Mouse (Mus musculus): ENCODE data around the gene Cenpl. TPM values are rescaled to one million over a fixed set of nuclear protein-coding genes. Genes with fewer than 3 reads are reported as not detected.

The Cenpl gene
- polyA plus RNA-seq, 1 experiment from 2014 or later = 16.7 TPM

- H3K27ac ChIP-seq = no peak overlapping the region
- no peak for TF ChIP-seq CTCF (IDR thresholded peaks at IDR 0.05; ENCODE audit: low read depth)
- H3K9me3 ChIP-seq (replicated peaks; ENCODE audit: low read length) = no peaks in the 10 kb centered on the region
- H3K36me3 ChIP-seq (ENCODE audit: insufficient read depth, low read length) = no peaks in the 10 kb centered on the region
- no peaks in the 10 kb centered on the region for H3K27me3 ChIP-seq (ENCODE audit: insufficient read depth, low read length)
- no peaks in the 10 kb centered on the region for H3K4me1 ChIP-seq (replicated peaks; ENCODE audit: insufficient read depth, low read length)
- 84% methylated on average over 10 of the region's 10 CpGs for WGBS
- no peak for DNase-seq (ENCODE audit: low spot score)
- no peak overlapping the region for H3K4me3 ChIP-seq (replicated peaks; ENCODE audit: low read depth, low read length)
- H3K9ac ChIP-seq (ENCODE audit: low read depth, low read length) = no peak overlapping the region
- H3K4me2 ChIP-seq (ENCODE audit: low read length) = no peak overlapping the region
- no peak for ATAC-seq (replicated peaks; ENCODE audit: low FRiP score, low read depth)
These were observed 52.3 kb downstream of the Cenpl start for GRCm38 (mm10) chr1:161122661-161123418.

- WGBS = 84% methylated on average over 1 of the region's 1 CpGs
- peaks cover 7% of the 10 kb centered on the region; the same call in 1 of the 2 replicates for H3K4me1 ChIP-seq (replicated peaks; ENCODE audit: insufficient read depth, low read length)
- no peak overlapping the region for H3K4me3 ChIP-seq (replicated peaks; ENCODE audit: low read depth, low read length)
- H3K4me2 ChIP-seq (ENCODE audit: low read length) = no peak overlapping the region
- TF ChIP-seq CTCF (IDR thresholded peaks at IDR 0.05; ENCODE audit: low read depth) = no peak
- no peaks in the 10 kb centered on the region for H3K27me3 ChIP-seq (ENCODE audit: insufficient read depth, low read length)
- no peak overlapping the region for H3K27ac ChIP-seq
- DNase-seq (ENCODE audit: low spot score) (no peak), ATAC-seq (replicated peaks; ENCODE audit: low FRiP score, low read depth) (no peak)
- no peaks in the 10 kb centered on the region for H3K36me3 ChIP-seq (ENCODE audit: insufficient read depth, low read length)
- no peak overlapping the region for H3K9ac ChIP-seq (ENCODE audit: low read depth, low read length)
- H3K9me3 ChIP-seq (replicated peaks; ENCODE audit: low read length) = no peaks in the 10 kb centered on the region
These were observed 55.9 kb downstream of the Cenpl start for GRCm38 (mm10) chr1:161126461-161126860.

- no peak; the same call in 1 of the 2 replicates for TF ChIP-seq CTCF (IDR thresholded peaks at IDR 0.05; ENCODE audit: low read depth)
- H3K4me3 ChIP-seq (replicated peaks; ENCODE audit: low read depth, low read length) = peak within 1 kb of the TSS; percentile 93
- DNase-seq (ENCODE audit: low spot score) (peak; percentile 95), ATAC-seq (replicated peaks; ENCODE audit: low FRiP score, low read depth) (peak; percentile 98)
- no peaks in the 10 kb centered on the region for H3K27me3 ChIP-seq (ENCODE audit: insufficient read depth, low read length)
- H3K4me2 ChIP-seq (ENCODE audit: low read length) = peak within 1 kb of the TSS; percentile 78
- peak within 1 kb of the TSS; percentile 88 for H3K9ac ChIP-seq (ENCODE audit: low read depth, low read length)
- no peaks in the 10 kb centered on the region for H3K36me3 ChIP-seq (ENCODE audit: insufficient read depth, low read length)
- H3K27ac ChIP-seq = peak within 1 kb of the TSS; percentile 95
- peaks cover 7% of the 10 kb centered on the region; the same call in 1 of the 2 replicates for H3K4me1 ChIP-seq (replicated peaks; ENCODE audit: insufficient read depth, low read length)
- under 1% methylated on average over 41 of the region's 41 CpGs for WGBS
- H3K9me3 ChIP-seq (replicated peaks; ENCODE audit: low read length) = no peaks in the 10 kb centered on the region
These were observed 60.5 kb downstream of the Cenpl start, which contains the start of gene Klhl20 for GRCm38 (mm10) chr1:161130726-161131664. TSS of gene Klhl20 (minus strand) at chr1:161131511.

Other genes with a start within 250 kb of the Cenpl start
- 5.9 and 6.4 TPM in 2 replicates for gene Rc3h1, start 164.3 kb upstream of the Cenpl start, polyA plus RNA-seq (2015; fragmentation: Nextera tagmentation; extraction: Ambion mirVana)
- gene Serpinc1, start 92.1 kb upstream of the Cenpl start, polyA plus RNA-seq (2015; fragmentation: Nextera tagmentation; extraction: Ambion mirVana) = 1.8 TPM in 2 replicates
- 5.1 and 7.4 TPM in 2 replicates for gene Zbtb37, start 35.9 kb upstream of the Cenpl start, polyA plus RNA-seq (2015; fragmentation: Nextera tagmentation; extraction: Ambion mirVana)
- 23.5 and 25.8 TPM in 2 replicates for gene Dars2, start 55 bp upstream of the Cenpl start, polyA plus RNA-seq (2015; fragmentation: Nextera tagmentation; extraction: Ambion mirVana)
- 10.4 and 10.8 TPM in 2 replicates for gene Klhl20, start 60.8 kb downstream of the Cenpl start, polyA plus RNA-seq (2015; fragmentation: Nextera tagmentation; extraction: Ambion mirVana)
- 4.5 and 4.8 TPM in 2 replicates for gene Ankrd45, start 72.0 kb downstream of the Cenpl start, polyA plus RNA-seq (2015; fragmentation: Nextera tagmentation; extraction: Ambion mirVana)
- 0.11 and 0.16 TPM in 2 replicates for gene Tex50, start 88.6 kb downstream of the Cenpl start, polyA plus RNA-seq (2015; fragmentation: Nextera tagmentation; extraction: Ambion mirVana)
- gene Prdx6, start 180.5 kb downstream of the Cenpl start, polyA plus RNA-seq (2015; fragmentation: Nextera tagmentation; extraction: Ambion mirVana) = 361 and 381 TPM in 2 replicates